Mouse (Mus musculus): ENCODE data around the gene Inka1. TPM values are rescaled to one million over a fixed set of nuclear protein-coding genes. Genes with fewer than 3 reads are reported as not detected.
"Not testable (repeated sequence)": the region's sequence is repeated elsewhere in the genome, so short reads cannot be mapped to it uniquely, and the experiment has no call there.

Inka1 gene
- polyA plus RNA-seq (2012; rRNA removed) = 6.1 and 8.2 TPM in 2 replicates

GRCm38 (mm10) chr9:107985131-107986119 is at the start of gene Inka1:
Gene Inka1, minus strand, starts transcription at chr9:107985879.
- peak; percentile 49 to 82 for DNase-seq (ENCODE audit: extremely low spot score in 1 of 2, low spot score in 1 of 2)

GRCm38 (mm10) chr9:108032126-108032525 is 46.4 kb upstream of the Inka1 start:
- no peak for DNase-seq (ENCODE audit: extremely low spot score in 1 of 2, low spot score in 1 of 2)

- no peak for DNase-seq (ENCODE audit: extremely low spot score in 1 of 2, low spot score in 1 of 2)
These were observed 42.2 kb upstream of the Inka1 start for GRCm38 (mm10) chr9:108027867-108028266.

- no peak for DNase-seq (ENCODE audit: extremely low spot score in 1 of 2, low spot score in 1 of 2)
These were observed 40.9 kb upstream of the Inka1 start for GRCm38 (mm10) chr9:108026584-108026983.

- DNase-seq (ENCODE audit: extremely low spot score in 1 of 2, low spot score in 1 of 2) = no peak
These were observed 37.5 kb upstream of the Inka1 start for GRCm38 (mm10) chr9:108023216-108023615.

- DNase-seq (ENCODE audit: extremely low spot score in 1 of 2, low spot score in 1 of 2) = no peak
These were observed 35.1 kb upstream of the Inka1 start for GRCm38 (mm10) chr9:108020741-108021140.

GRCm38 (mm10) chr9:108017127-108017526 is 31.4 kb upstream of the Inka1 start:
- DNase-seq (ENCODE audit: extremely low spot score in 1 of 2, low spot score in 1 of 2) = peak in 1 of 2 experiments; percentile 54

GRCm38 (mm10) chr9:108013577-108013976 is 27.9 kb upstream of the Inka1 start:
- DNase-seq (ENCODE audit: extremely low spot score in 1 of 2, low spot score in 1 of 2) = not testable (repeated sequence)

GRCm38 (mm10) chr9:108010385-108010784 is 24.7 kb upstream of the Inka1 start:
- no peak for DNase-seq (ENCODE audit: extremely low spot score in 1 of 2, low spot score in 1 of 2)

- no peak for DNase-seq (ENCODE audit: extremely low spot score in 1 of 2, low spot score in 1 of 2)
These were observed 22.4 kb upstream of the Inka1 start for GRCm38 (mm10) chr9:108008041-108008440.

GRCm38 (mm10) chr9:108003531-108003890 is 17.8 kb upstream of the Inka1 start:
- DNase-seq (ENCODE audit: extremely low spot score in 1 of 2, low spot score in 1 of 2) = peak in 1 of 2 experiments; percentile 14

- peak in 1 of 2 experiments; percentile 24 for DNase-seq (ENCODE audit: extremely low spot score in 1 of 2, low spot score in 1 of 2)
These were observed 17.3 kb upstream of the Inka1 start for GRCm38 (mm10) chr9:108002778-108003530.

- peak; percentile 100 for DNase-seq (ENCODE audit: extremely low spot score in 1 of 2, low spot score in 1 of 2)
These were observed 16.5 kb upstream of the Inka1 start, which contains the start of gene Ip6k1 for GRCm38 (mm10) chr9:108001922-108002770. Gene Ip6k1, plus strand, starts transcription at chr9:108002501.

GRCm38 (mm10) chr9:107996049-107996448 is 10.4 kb upstream of the Inka1 start, which contains the start of gene Gm20662:
Gene Gm20662, plus strand, starts transcription at chr9:107996349.
- no peak for DNase-seq (ENCODE audit: extremely low spot score in 1 of 2, low spot score in 1 of 2)

- no peak for DNase-seq (ENCODE audit: extremely low spot score in 1 of 2, low spot score in 1 of 2)
These were observed 9.8 kb upstream of the Inka1 start for GRCm38 (mm10) chr9:107995513-107995912.

GRCm38 (mm10) chr9:107994464-107994863 is 8.8 kb upstream of the Inka1 start:
- no peak for DNase-seq (ENCODE audit: extremely low spot score in 1 of 2, low spot score in 1 of 2)

- no peak for DNase-seq (ENCODE audit: extremely low spot score in 1 of 2, low spot score in 1 of 2)
These were observed 7.3 kb upstream of the Inka1 start for GRCm38 (mm10) chr9:107993013-107993412.

- no peak for DNase-seq (ENCODE audit: extremely low spot score in 1 of 2, low spot score in 1 of 2)
These were observed 6.5 kb upstream of the Inka1 start, which contains the start of gene Cdhr4 for GRCm38 (mm10) chr9:107992197-107992596. Gene Cdhr4, plus strand, starts transcription at chr9:107992497.

- no peak for DNase-seq (ENCODE audit: extremely low spot score in 1 of 2, low spot score in 1 of 2)
These were observed 2.3 kb upstream of the Inka1 start for GRCm38 (mm10) chr9:107987950-107988349.

- DNase-seq (ENCODE audit: extremely low spot score in 1 of 2, low spot score in 1 of 2) = peak in 1 of 2 experiments; percentile 82
These were observed 697 bp upstream of the Inka1 start for GRCm38 (mm10) chr9:107986376-107986775.
